Mouse (Mus musculus): ENCODE measurements around the gene Mief2. TPM values are rescaled to one million over a fixed set of nuclear protein-coding genes. Genes with fewer than 3 reads are reported as not detected.

Mief2 gene
- total and polyA plus RNA-seq, 3 experiments, result 13.4 to 14.6 TPM; not detected in 1

DNA sequence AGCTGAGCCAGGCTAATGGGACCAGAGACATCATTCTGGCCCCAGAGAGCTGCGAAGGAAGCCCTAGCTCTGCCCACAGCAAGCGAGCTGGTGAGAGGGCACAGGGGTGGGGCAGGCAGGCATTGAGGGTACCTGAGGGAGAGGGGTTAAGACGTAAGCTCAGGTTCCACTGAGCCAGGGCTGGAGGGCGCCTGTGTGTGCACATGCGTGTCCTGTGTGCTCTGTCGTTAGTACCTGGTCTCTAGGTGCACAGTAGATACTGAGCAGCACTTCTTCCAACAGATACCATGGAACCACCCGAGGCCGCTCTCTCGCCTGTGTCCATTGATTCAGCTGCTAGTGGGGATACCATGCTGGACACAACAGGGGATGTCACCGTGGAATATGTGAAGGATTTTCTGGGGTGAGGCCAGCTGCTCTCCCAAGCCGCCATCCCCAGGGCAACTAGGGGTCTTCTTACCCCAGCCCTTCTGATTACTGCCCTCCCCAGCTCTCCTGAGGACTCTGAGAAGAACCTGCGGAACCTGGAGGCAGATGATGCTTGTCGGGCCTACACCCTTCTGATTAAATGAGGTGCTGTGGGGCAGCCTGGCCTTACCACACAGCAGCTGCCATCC lies 15.5 kb upstream of the Mief2 start:
- Histone ChIP-seq H3K27ac (ENCODE audit: control insufficient read depth, low read depth, low read length) (no peak overlapping the region), H3K9me3 (replicated peaks; ENCODE audit: insufficient read depth, low read length) (no peaks in the 10 kb centered on the region), H3K4me1 (ENCODE audit: control insufficient read depth in 1 of 2, insufficient read depth in 2 of 2, low read length in 2 of 2) (no peaks in the 10 kb centered on the region), H3K9ac (ENCODE audit: control insufficient read depth, low read depth, low read length, poor library complexity, severe bottlenecking) (no peak overlapping the region), H3K79me2 (ENCODE audit: control insufficient read depth, insufficient read depth, low read length, poor library complexity) (no peaks in the 10 kb centered on the region), H3K36me3 (ENCODE audit: control insufficient read depth in 1 of 2, insufficient read depth in 2 of 2, low read length in 2 of 2) (peaks cover 0 to 3% of the 10 kb centered on the region in 2 experiments; a peak in 1 of 4 replicates), H3K27me3 (ENCODE audit: control insufficient read depth in 1 of 2, insufficient read depth in 2 of 2, low read length in 2 of 2) (no peaks in the 10 kb centered on the region), H3K4me3 (ENCODE audit: control insufficient read depth in 1 of 2, insufficient read depth in 1 of 2, low read depth in 2 of 2, low read length in 2 of 2) (no peak overlapping the region)
- TF ChIP-seq MAFK (IDR thresholded peaks at IDR 0.05; ENCODE audit: borderline replicate concordance, low read depth, low read length) (no peak), ZC3H11A (IDR thresholded peaks at IDR 0.05; ENCODE audit: low read depth, low read length) (no peak), CTCF (IDR thresholded peaks at IDR 0.05 in 2 of 3, conservative IDR thresholded peaks at IDR 0.05 in 1 of 3; ENCODE audit: control insufficient read depth in 1 of 3, insufficient read depth in 1 of 3, low read depth in 2 of 3, low read length in 3 of 3, poor library complexity in 1 of 3, severe bottlenecking in 1 of 3) (no peak), USF1 (IDR thresholded peaks at IDR 0.05; ENCODE audit: low read depth, low read length) (no peak), ELF1 (IDR thresholded peaks at IDR 0.05; ENCODE audit: low read depth, low read length) (no peak), MYC (IDR thresholded peaks at IDR 0.05; ENCODE audit: low read depth, low read length) (no peak), ETS1 (IDR thresholded peaks at IDR 0.05; ENCODE audit: low read depth, low read length) (no peak), NELFE (IDR thresholded peaks at IDR 0.05; ENCODE audit: low read depth, low read length) (no peak)
- DNase-seq (ENCODE audit: low read depth, low spot score), result no peak

DNA sequence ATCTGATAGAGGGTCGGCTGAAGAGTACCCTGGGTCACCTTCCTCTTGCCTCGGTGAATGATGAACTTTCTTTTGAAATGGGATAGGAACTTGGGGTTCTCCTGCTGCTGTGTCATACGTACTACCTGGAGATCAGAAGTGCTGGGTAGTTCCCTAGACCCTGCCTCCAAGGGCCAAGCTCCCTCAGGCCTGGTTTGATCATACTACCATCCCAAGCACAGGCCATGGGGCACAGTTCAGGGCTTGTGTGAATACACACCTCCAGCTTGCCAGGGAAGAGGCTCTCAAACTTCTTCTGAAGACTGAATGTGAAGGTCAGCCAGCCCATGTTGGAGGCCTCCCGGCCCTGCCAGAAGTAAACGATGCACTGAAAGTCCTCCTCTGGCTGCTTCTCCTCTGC lies 12.4 kb upstream of the Mief2 start:
- Histone ChIP-seq H3K36me3 (ENCODE audit: control insufficient read depth in 1 of 2, insufficient read depth in 2 of 2, low read length in 2 of 2) (peaks cover 0 to 3% of the 10 kb centered on the region in 2 experiments; a peak in 1 of 4 replicates), H3K27me3 (ENCODE audit: control insufficient read depth in 1 of 2, insufficient read depth in 2 of 2, low read length in 2 of 2) (no peaks in the 10 kb centered on the region), H3K27ac (ENCODE audit: control insufficient read depth, low read depth, low read length) (no peak overlapping the region), H3K9me3 (replicated peaks; ENCODE audit: insufficient read depth, low read length) (no peaks in the 10 kb centered on the region), H3K79me2 (ENCODE audit: control insufficient read depth, insufficient read depth, low read length, poor library complexity) (no peaks in the 10 kb centered on the region), H3K9ac (ENCODE audit: control insufficient read depth, low read depth, low read length, poor library complexity, severe bottlenecking) (no peak overlapping the region), H3K4me3 (ENCODE audit: control insufficient read depth in 1 of 2, insufficient read depth in 1 of 2, low read depth in 2 of 2, low read length in 2 of 2) (no peak overlapping the region), H3K4me1 (ENCODE audit: control insufficient read depth in 1 of 2, insufficient read depth in 2 of 2, low read length in 2 of 2) (no peaks in the 10 kb centered on the region)
- no peak for DNase-seq (ENCODE audit: low read depth, low spot score)
- TF ChIP-seq E2F4 (IDR thresholded peaks at IDR 0.05; ENCODE audit: borderline replicate concordance, low read depth, low read length), result no peak
- TF ChIP-seq UBTF (IDR thresholded peaks at IDR 0.05; ENCODE audit: borderline replicate concordance, insufficient read depth, low read depth, low read length), result no peak
- TF ChIP-seq NRF1 (IDR thresholded peaks at IDR 0.05; ENCODE audit: insufficient read depth, low read depth, low read length, poor library complexity, severe bottlenecking), result no peak
- TF ChIP-seq ELF1 (IDR thresholded peaks at IDR 0.05; ENCODE audit: low read depth, low read length), result no peak
- no peak for TF ChIP-seq USF2 (IDR thresholded peaks at IDR 0.05; ENCODE audit: borderline replicate concordance in 1 of 2, insufficient read depth in 1 of 2, low read depth in 1 of 2, low read length in 2 of 2)
- TF ChIP-seq CTCF (IDR thresholded peaks at IDR 0.05 in 2 of 3, conservative IDR thresholded peaks at IDR 0.05 in 1 of 3; ENCODE audit: control insufficient read depth in 1 of 3, insufficient read depth in 1 of 3, low read depth in 2 of 3, low read length in 3 of 3, poor library complexity in 1 of 3, severe bottlenecking in 1 of 3), result no peak
- no peak for TF ChIP-seq MEF2A (IDR thresholded peaks at IDR 0.05; ENCODE audit: extremely low read depth, insufficient replicate concordance, low read depth, low read length, poor library complexity, severe bottlenecking)
- no peak for TF ChIP-seq JUND (IDR thresholded peaks at IDR 0.05; ENCODE audit: low read depth, low read length)
- no peak for TF ChIP-seq TAL1 (IDR thresholded peaks at IDR 0.05; ENCODE audit: low read length)
- no peak for TF ChIP-seq RAD21 (IDR thresholded peaks at IDR 0.05; ENCODE audit: low read depth, low read length)
- no peak for TF ChIP-seq SIN3A (IDR thresholded peaks at IDR 0.05; ENCODE audit: low read length)
- TF ChIP-seq GABPA (IDR thresholded peaks at IDR 0.05; ENCODE audit: low read depth, low read length), result no peak
- TF ChIP-seq POLR2AphosphoS2 (IDR thresholded peaks at IDR 0.05; ENCODE audit: low read length), result no peak
- TF ChIP-seq CHD2 (IDR thresholded peaks at IDR 0.05; ENCODE audit: low read length), result no peak
- no peak for TF ChIP-seq HCFC1 (IDR thresholded peaks at IDR 0.05; ENCODE audit: low read depth, low read length)

All from MEL (cell line).